Mouse (Mus musculus) mouse trophoblast stem cell (cell line): ENCODE data around the gene Htr5a.

Experiments used
- in situ Hi-C, 2 experiments: fragments of 300-500 bp; cut with MseI, MboI; formaldehyde crosslinking; loops; 2 replicates in 1 of 2; 3 replicates in 1 of 2; pipeline ENCODE4 v1.15.1; 2025

Gene Htr5a

GRCm38 (mm10) chr5:27841701-27842295, at the start of gene Htr5a:
Gene Htr5a, plus strand, starts transcription at chr5:27842149.
- in situ Hi-C loops, result no loop called here

- in situ Hi-C loops, result no loop called here
Observed at GRCm38 (mm10) chr5:27792173-27792470, 49.8 kb upstream of the Htr5a start.

- in situ Hi-C loops, result no loop called here
Observed at GRCm38 (mm10) chr5:27792531-27793205, 49.3 kb upstream of the Htr5a start.

GRCm38 (mm10) chr5:27793923-27794322, 48.0 kb upstream of the Htr5a start:
- in situ Hi-C loops, result no loop called here

GRCm38 (mm10) chr5:27814282-27814681, 27.7 kb upstream of the Htr5a start:
- in situ Hi-C loops, result no loop called here

GRCm38 (mm10) chr5:27818840-27819672, 22.9 kb upstream of the Htr5a start:
- in situ Hi-C loops, result no loop called here

GRCm38 (mm10) chr5:27821161-27821560, 20.8 kb upstream of the Htr5a start:
- in situ Hi-C loops, result no loop called here

GRCm38 (mm10) chr5:27827971-27828370, 14.0 kb upstream of the Htr5a start:
- in situ Hi-C loops, result no loop called here

- in situ Hi-C loops, result no loop called here
Observed at GRCm38 (mm10) chr5:27835096-27835495, 6.9 kb upstream of the Htr5a start.

GRCm38 (mm10) chr5:27838061-27838460, 3.9 kb upstream of the Htr5a start:
- in situ Hi-C loops, result no loop called here

- in situ Hi-C loops, result no loop called here
Observed at GRCm38 (mm10) chr5:27842671-27843320, 847 bp downstream of the Htr5a start.

GRCm38 (mm10) chr5:27846979-27847378, 5.0 kb downstream of the Htr5a start:
- in situ Hi-C loops, result no loop called here

GRCm38 (mm10) chr5:27854290-27854689, 12.3 kb downstream of the Htr5a start:
- in situ Hi-C loops, result loop anchor here (10.0 kb wide), 2 partner anchors 231 to 241 kb away; no protein-coding TSS in a partner anchor

- in situ Hi-C loops, result loop anchor here (10.0 kb wide), 2 partner anchors 229 to 239 kb away; no protein-coding TSS in a partner anchor
Observed at GRCm38 (mm10) chr5:27855726-27856125, 13.8 kb downstream of the Htr5a start.

GRCm38 (mm10) chr5:27873240-27874082, 31.5 kb downstream of the Htr5a start:
- in situ Hi-C loops, result no loop called here

GRCm38 (mm10) chr5:27874211-27874610, 32.3 kb downstream of the Htr5a start:
- in situ Hi-C loops, result no loop called here

GRCm38 (mm10) chr5:27875341-27876105, 33.6 kb downstream of the Htr5a start:
- in situ Hi-C loops, result no loop called here

- in situ Hi-C loops, result no loop called here
Observed at GRCm38 (mm10) chr5:27878356-27878755, 36.4 kb downstream of the Htr5a start.

- in situ Hi-C loops, result no loop called here
Observed at GRCm38 (mm10) chr5:27879726-27880125, 37.8 kb downstream of the Htr5a start.

- in situ Hi-C loops, result no loop called here
Observed at GRCm38 (mm10) chr5:27880329-27881036, 38.5 kb downstream of the Htr5a start.
